Mouse (Mus musculus) bone marrow, adult 2 months (tissue): Measurements from ENCODE around the gene Slc16a10. TPM values are rescaled to one million over a fixed set of nuclear protein-coding genes. Genes with fewer than 3 reads are reported as not detected.
A peak's percentile ranks its signal among the peaks of the same experiment; 100 is the strongest.

Experiments used
- H3K27ac ChIP-seq: fragments of 200-500 bp; 2 replicates; pipeline ENCODE4 v1.5.1; 2012; ENCODE audit warnings: low read depth, mild to moderate bottlenecking, control low read depth, inconsistent platforms, low read length; ENCODE audit not compliant: control insufficient read depth, poor library complexity, insufficient read depth
- H3K4me1 ChIP-seq: fragments of 200-500 bp; 2 replicates; pipeline ENCODE4 v1.6.1; 2011; ENCODE audit warnings: low read length; ENCODE audit not compliant: control insufficient read depth, insufficient read depth
- H3K4me3 ChIP-seq: fragments of 200-500 bp; replicated peaks from 2 replicates; pipeline ENCODE3; 2011; ENCODE audit warnings: mild to moderate bottlenecking, low read depth, low read length, control low read depth; ENCODE audit not compliant: control insufficient read depth
- CTCF ChIP-seq: fragments of 200-500 bp; IDR thresholded peaks from 2 replicates; pipeline ENCODE4 v1.5.1; 2011; ENCODE audit warnings: low read length, control low read depth; ENCODE audit not compliant: control insufficient read depth, insufficient read depth
- POLR2A ChIP-seq: fragments of 200-500 bp; IDR thresholded peaks from 2 replicates; pipeline ENCODE4 v1.6.1; 2011; ENCODE audit warnings: low read depth, mild to moderate bottlenecking, control low read depth, low read length, borderline replicate concordance; ENCODE audit not compliant: control insufficient read depth
- WGBS: fragments of 180-500 bp; shearing (Covaris S2); methylation state at CpG from one replicate; pipeline ENCODE4 v1.1.7; 2018; 5-methylcytosine and 5-hydroxymethylcytosine counted together
- polyA plus RNA-seq: library from polyadenylated mRNA; stranded (reverse); fragments of >200 nt; gene quantifications from 2 replicates; pipeline ENCODE4 v1.2.4, GENCODE M21; 2011; ENCODE audit warnings: low replicate concordance; ENCODE audit not compliant: missing spikeins, insufficient read depth, insufficient read length

The Slc16a10 gene
- polyA plus RNA-seq, 1 experiment = 24.6 TPM

DNA sequence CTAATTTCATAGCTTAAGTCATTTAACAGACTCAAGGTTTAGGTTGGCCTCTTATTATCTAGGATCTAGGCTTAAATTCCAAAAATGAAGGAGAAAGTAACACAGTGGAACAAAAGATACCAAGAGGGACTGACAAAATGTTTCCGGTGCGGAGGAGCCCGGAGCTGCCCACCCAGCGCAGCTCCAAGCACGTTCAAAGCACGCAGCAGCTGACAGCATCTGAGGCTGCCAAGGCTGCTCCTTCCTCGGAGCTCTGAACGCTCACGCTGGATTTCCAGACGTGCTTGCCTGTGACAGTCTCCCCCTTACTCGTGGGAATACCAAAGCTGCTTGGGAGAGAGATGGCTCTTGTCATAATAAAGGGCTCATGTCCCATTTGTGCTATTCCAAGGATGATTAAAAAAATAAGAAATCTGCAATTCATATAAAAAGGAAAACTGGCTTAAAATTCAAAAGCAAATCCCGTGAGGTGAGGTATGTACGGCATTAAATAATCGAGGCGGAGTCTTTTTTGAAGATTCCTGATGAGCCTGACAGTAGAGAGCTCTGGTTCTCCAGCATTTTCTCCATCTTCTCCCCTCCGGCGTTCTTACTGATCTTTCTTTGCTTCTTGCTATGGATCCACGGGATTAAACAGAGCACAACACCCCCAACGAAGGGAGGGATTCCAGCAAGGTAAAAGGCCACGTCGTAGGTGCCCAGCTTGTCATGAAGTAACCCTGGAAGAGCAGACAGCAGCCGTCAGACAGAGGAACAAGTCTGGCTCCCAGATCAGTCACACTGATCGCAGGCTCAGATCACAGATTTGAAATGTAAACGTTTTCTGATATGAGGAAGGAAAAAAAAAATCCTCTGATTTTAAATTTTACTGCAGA lies 105.1 kb downstream of the Slc16a10 start:
- no peak for TF ChIP-seq CTCF
- no peak for TF ChIP-seq POLR2A
- no peaks in the 10 kb centered on the region for H3K4me1 ChIP-seq
- H3K4me3 ChIP-seq = no peak overlapping the region
- no peak overlapping the region for H3K27ac ChIP-seq
- WGBS = 90% methylated on average over 24 of the region's 24 CpGs

DNA sequence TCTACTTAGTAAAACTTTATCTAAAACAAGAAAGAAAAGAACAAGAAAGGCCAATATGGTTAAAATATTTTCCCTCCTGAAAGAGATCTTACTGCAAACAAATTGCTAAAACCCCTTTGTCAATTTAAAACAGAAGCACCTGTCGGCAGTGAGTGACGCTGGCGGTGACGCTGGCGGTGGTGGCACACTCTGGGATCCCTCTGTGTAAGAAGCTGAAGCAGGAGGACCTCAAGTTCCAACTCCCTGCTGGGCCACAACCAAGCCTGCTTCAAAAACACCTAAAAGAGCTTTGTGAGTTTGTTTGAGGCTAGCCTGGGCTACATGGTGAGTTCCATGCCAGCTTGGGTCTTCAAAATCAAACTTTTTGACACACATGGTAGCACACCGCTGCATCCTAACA lies 107.1 kb downstream of the Slc16a10 start:
- WGBS = 97% methylated on average over 6 of the region's 6 CpGs

DNA sequence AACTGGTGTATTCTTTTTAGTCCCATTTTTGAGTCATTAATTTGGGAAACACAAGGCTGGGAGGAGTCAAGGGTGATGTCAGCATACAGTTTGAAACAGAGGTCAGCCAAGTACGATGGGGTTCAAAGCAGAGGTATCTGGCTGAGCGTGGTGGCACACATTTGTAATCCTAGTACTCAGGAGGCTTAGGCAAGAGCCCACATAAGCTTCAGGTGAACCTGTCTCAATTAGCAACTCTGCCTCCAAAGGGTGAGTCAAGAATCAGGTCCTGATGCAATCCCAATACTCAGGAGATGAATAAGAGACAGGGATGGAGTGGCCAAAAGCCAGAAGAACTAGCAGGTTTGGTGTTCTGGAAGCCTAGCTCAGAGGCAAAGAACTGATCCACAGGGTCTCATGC lies 109.2 kb downstream of the Slc16a10 start:
- H3K4me3 ChIP-seq = no peak overlapping the region
- WGBS = 72% methylated on average over 2 of the region's 2 CpGs
- no peaks in the 10 kb centered on the region for H3K4me1 ChIP-seq
- TF ChIP-seq CTCF (no peak), POLR2A (no peak)
- no peak overlapping the region for H3K27ac ChIP-seq

More for the DNA sequence above, 107.1 kb downstream of the Slc16a10 start:
- H3K4me3 ChIP-seq = no peak overlapping the region
- H3K4me1 ChIP-seq = no peaks in the 10 kb centered on the region
- no peak for TF ChIP-seq POLR2A
- TF ChIP-seq CTCF = no peak
- no peak overlapping the region for H3K27ac ChIP-seq

DNA sequence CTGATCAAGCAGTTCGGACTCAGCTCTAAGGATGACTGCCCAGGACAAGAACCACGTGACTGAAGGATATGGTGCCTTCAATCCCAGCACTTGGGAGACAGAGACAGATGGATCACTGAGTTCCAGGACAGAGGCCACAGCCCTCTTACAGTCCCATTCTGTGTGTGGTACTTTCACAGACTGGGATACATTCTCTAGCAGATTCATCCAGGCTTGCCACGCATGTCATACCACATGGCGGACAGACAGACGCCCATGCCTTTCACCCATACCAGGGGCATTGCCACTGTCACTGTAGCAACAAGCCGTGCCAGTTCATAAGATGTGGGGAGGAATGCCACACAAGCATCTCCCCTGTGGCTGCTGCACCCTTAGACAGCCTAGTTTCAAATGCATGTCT lies 111.3 kb downstream of the Slc16a10 start:
- no peak overlapping the region for H3K27ac ChIP-seq
- H3K4me3 ChIP-seq = no peak overlapping the region
- H3K4me1 ChIP-seq = no peaks in the 10 kb centered on the region
- no peak for TF ChIP-seq POLR2A
- no peak for TF ChIP-seq CTCF
- WGBS = 93% methylated on average over 6 of the region's 6 CpGs

DNA sequence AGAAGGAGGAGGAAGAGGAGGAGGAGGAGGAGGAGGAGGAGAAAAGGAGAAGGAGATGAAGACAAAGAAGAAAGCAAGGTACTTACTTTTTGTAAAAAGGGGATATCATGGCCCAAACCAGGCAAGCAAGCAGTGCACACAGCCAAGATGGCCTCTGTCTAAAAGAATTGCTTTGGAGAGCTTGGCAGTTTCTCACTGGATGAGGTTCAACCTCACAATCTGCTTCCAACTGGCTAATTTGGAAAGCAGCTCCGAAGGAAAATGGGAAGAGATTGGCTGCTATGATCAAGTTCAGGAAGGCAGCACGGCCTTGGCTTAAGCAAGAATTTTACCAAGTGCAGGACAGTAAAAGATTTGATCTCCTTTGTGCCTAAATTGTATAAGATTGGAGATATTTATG lies 112.4 kb downstream of the Slc16a10 start:
- H3K4me1 ChIP-seq = no peaks in the 10 kb centered on the region; the same call in 1 of the 2 replicates
- 82% methylated on average over 2 of the region's 2 CpGs for WGBS
- H3K27ac ChIP-seq = no peak overlapping the region
- no peak for TF ChIP-seq POLR2A
- no peak for TF ChIP-seq CTCF
- no peak overlapping the region for H3K4me3 ChIP-seq

DNA sequence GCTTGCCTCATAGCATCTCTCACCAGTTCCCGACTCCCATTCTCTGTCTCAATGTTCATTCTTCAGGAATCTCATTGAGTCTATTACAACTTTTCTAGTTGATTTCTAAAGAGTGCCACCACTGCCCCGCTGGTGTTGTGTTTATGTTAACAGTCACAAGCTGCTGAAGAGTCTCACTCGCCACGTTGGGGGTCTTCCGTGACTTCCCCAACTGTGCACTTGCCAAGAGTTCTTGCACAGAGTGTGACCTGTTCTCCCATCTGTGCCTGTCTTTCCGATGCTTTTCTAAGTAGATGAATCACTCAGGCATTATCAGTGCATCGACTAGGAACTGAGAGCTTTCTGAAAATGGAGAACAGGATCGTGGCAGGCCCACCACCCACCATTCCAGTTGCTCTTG lies 114.0 kb downstream of the Slc16a10 start:
- no peak overlapping the region for H3K27ac ChIP-seq
- WGBS = 87% methylated on average over 8 of the region's 8 CpGs
- no peak for TF ChIP-seq CTCF
- no peak for TF ChIP-seq POLR2A

DNA sequence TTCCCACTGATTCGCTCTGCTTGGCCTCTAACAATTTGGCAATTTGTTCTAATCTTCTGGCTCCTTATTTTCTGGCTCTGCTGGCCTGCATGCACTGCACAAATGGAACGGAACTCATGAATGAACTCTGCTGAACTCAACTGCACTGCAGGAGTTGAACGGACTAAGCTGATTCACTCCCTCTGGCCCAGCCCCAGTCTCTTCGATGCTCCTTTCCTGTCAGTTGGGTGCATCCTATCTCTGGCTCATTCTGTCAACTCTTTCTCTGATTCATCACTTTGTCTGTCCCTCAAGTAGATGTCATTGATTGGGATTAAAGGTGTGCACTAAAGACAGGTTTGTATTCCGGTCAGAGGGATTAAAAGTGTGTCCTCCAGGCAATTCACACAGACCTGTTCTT lies 115.5 kb downstream of the Slc16a10 start:
- H3K27ac ChIP-seq = no peak overlapping the region
- WGBS = 91% methylated on average over 5 of the region's 5 CpGs
- H3K4me3 ChIP-seq = no peak overlapping the region
- TF ChIP-seq POLR2A = no peak
- no peak for TF ChIP-seq CTCF
- H3K4me1 ChIP-seq = no peaks in the 10 kb centered on the region; the same call in 1 of the 2 replicates

More for the DNA sequence above, 114.0 kb downstream of the Slc16a10 start:
- no peaks in the 10 kb centered on the region; the same call in 1 of the 2 replicates for H3K4me1 ChIP-seq
- no peak overlapping the region for H3K4me3 ChIP-seq

DNA sequence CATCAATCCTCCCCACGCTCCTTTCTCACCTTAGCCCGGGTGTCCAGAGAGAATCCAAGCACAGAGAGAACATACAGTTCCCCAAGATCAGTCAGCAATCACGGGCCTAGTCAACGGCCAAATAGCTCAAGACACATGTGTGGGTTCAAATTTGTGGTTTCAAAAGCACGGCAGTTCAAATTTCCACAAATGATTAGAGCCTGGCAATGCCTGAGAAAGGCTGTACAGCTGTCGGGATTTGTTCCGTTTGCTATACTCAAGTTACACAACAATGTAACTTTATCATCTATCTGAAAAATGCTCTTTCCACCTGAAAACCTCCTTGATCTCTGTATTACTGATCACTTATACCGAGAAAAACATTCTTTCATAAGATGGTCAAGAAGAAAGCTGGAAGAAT lies 116.5 kb downstream of the Slc16a10 start:
- Histone ChIP-seq H3K4me3 (no peak overlapping the region), H3K27ac (no peak overlapping the region), H3K4me1 (no peaks in the 10 kb centered on the region; the same call in 1 of the 2 replicates)
- WGBS = 63% methylated on average over 8 of the region's 8 CpGs
- TF ChIP-seq CTCF = no peak
- no peak for TF ChIP-seq POLR2A

DNA sequence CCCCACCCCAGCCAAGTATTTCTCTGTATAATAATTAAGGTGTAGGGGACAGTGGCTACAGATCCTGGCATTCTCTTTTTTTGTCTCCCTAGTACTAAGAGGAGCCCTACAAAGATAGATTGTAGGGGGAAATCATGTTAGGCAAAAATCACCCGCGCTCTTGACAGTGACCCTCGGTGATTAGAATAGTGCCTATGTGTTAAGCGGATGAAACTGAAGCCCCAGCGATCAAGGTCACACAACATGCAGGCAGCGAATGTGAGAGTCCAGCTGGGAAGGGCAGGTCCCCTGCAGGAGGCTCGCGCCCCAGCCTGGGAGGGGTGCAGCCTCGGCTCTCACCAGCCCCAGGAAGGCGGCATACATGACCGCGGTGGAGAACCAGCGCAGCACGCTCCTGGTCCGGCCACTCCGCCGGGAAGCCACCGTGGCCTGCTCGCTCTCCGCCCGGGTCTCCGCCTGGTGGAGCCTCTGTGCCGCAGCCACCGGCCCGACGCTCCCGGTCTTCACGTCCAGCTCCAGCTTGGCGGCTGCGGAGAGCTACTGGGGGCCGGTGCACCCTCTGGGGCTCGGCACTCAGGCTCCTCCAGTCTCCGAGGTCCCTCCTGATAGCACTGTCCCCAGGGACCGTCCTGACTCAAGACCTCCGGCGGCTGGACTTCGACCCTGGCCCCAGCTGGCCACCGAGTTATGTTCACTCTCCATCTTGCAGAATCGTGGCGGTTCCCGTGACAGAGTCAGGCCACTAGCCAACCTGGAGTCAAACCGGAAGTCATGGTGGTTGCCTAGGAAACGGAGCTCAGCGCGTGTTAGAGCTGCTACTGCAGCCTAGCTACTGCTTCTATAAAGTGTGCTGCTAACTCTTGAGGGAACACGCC lies 117.3 kb downstream of the Slc16a10 start, which contains the start of gene Mfsd4b1:
Gene Mfsd4b1 (minus strand): TSS at position 715 of the 875 bp plus-strand sequence.
- H3K4me1 ChIP-seq = no peaks in the 10 kb centered on the region; the same call in 1 of the 2 replicates
- H3K4me3 ChIP-seq = peak within 1 kb of the TSS; percentile 37
- H3K27ac ChIP-seq = no peak within 1 kb of the TSS
- no peak for TF ChIP-seq CTCF
- no peak for TF ChIP-seq POLR2A
- WGBS = 3% methylated on average over 46 of the region's 46 CpGs
